Mouse (Mus musculus): ENCODE measurements around the gene Slc25a34. TPM values are rescaled to one million over a fixed set of nuclear protein-coding genes. Genes with fewer than 3 reads are reported as not detected.

Gene Slc25a34
- 1 to 10 TPM; 3.2 TPM for total RNA-seq (2021)
- long read RNA-seq, experiment 1, partial matches to known transcripts: 0 of 2 reads
- long read RNA-seq, experiment 1, other reads (novel, unspliced or antisense): 0 of 2 reads
- long read RNA-seq, experiment 2: 0 reads

DNA sequence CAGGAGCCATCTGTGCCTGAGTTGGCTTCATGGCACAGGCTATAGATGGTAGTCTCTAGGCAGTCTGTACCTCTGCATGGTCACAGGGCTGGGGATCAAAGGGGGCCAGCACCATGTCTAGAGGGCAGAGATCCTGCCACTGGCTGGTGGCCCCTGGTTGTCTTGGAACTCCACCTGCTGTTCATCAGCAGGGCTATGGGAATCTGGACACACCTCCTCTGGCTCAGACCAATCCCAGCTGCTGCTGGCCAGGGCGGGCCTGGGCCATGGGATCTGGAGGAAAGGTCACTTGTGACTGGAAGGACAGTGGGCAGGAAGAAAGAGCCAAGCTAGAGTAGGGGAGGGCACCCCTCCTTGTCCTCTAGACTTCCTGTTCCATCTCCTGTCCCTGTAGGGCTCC lies at the start of gene Slc25a34:
Slc25a34 (minus strand) TSS at position 156 of the 400 bp plus-strand sequence.
- TF ChIP-seq CTCF (IDR thresholded peaks at IDR 0.05): no peak
- intact Hi-C loops (cut with DNase I): no loop called here
- no peak within 1 kb of the TSS for H3K4me3 ChIP-seq
- no peak for DNase-seq (ENCODE audit: extremely low spot score in 1 of 2, low spot score in 2 of 2)
- H3K27ac ChIP-seq: no peak within 1 kb of the TSS

DNA sequence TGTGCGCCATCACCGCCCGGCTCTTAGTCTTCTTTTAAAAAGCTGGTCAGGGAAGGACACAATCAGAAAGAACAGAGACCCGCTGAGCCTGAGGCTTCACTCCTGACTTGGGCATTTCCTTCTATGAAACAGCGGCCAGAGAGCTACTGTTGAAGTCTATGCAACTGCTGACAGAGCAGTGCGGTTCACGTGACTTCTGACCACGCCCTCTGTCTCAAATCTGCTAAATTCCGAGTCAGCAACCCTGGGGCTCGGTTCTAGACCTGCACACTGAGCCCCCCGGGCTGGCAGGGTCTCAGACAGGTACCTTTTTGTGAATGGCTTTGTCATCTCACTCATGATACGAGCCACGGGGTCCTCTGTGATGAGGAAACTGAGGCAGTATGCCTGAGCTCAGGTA lies 48.7 kb upstream of the Slc25a34 start:
- no peak overlapping the region for H3K27ac ChIP-seq
- intact Hi-C loops (cut with DNase I): no loop called here
- TF ChIP-seq CTCF (IDR thresholded peaks at IDR 0.05): no peak
- no peak for DNase-seq (ENCODE audit: extremely low spot score in 1 of 2, low spot score in 2 of 2)
- H3K4me3 ChIP-seq: no peak overlapping the region

GRCm38 (mm10) chr4:141671389-141671788 lies 47.8 kb upstream of the Slc25a34 start:
- DNase-seq (ENCODE audit: extremely low spot score in 1 of 2, low spot score in 2 of 2): no peak
- intact Hi-C loops (cut with DNase I): no loop called here

DNA sequence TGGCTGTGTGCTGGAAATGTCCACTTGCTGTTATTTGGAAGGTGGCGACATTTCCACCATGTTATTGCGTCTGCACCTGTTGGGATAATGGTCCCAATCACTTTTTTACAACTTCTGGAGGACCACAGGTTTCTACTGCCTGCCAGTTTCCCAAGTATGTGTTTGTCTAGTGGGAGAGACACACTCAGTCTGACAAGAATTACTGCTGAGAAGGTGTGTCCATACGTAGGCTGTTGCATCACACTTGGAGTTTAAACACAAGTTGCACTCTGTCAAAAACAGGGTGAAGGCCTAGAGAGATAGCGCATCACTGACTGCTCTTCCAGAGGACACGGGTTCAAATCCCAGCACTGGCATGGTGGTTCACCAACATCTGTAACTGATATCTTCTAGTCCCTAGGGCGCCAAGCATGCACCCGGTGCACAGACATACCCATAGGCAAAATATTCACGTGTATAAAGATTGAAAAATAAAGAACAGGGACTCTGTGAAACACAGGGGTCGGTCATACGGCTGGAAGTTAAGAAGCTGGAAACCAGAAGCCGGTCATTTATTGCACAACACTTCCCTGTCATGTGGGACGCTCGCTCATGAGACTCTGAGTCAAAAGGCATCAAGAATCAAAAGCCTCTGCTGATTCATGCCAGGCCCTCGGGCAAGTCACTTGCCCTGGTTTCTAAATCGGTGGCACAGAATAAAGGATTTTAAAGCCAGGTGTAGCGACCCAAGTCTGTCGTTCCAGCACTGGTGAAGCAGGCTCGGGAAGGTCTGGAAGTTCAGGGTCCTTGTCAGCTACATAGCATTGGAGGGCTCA lies 46.5 kb upstream of the Slc25a34 start:
- intact Hi-C loops (cut with DNase I): no loop called here
- Histone ChIP-seq H3K4me3 (no peak overlapping the region), H3K27ac (no peak overlapping the region)
- no peak for DNase-seq (ENCODE audit: extremely low spot score in 1 of 2, low spot score in 2 of 2)
- TF ChIP-seq CTCF (IDR thresholded peaks at IDR 0.05): no peak

More at GRCm38 (mm10) chr4:141671389-141671788, 47.8 kb upstream of the Slc25a34 start:
- H3K4me3 ChIP-seq: no peak overlapping the region
- no peak overlapping the region for H3K27ac ChIP-seq
- TF ChIP-seq CTCF (IDR thresholded peaks at IDR 0.05): no peak

DNA sequence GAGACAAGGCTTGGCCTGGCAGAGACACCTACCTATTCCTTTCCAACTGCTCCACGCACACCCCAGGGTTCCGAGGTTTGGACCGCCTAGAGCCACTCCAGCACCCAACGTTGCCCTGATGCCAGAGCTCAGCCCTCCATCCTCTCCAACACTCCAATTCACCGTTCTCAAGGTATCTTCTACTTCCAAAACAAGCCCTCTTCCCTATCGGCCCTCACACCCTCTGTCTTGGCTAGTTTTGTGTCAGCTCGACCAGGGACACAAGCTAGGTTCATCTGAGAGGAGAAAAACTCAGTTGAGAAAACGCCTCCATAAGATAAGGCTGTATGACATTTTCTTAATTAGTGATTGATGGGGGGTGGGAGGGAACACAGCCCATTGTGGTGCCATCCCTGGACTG lies 41.2 kb upstream of the Slc25a34 start, which contains the start of gene Plekhm2:
Plekhm2 (minus strand) TSS at position 101 of the 400 bp plus-strand sequence.
- Histone ChIP-seq H3K27ac (peak within 1 kb of the TSS; percentile 94), H3K4me3 (peak within 1 kb of the TSS; percentile 76)
- no peak for TF ChIP-seq CTCF (IDR thresholded peaks at IDR 0.05)
- DNase-seq (ENCODE audit: extremely low spot score in 1 of 2, low spot score in 2 of 2): no peak
- intact Hi-C loops (cut with DNase I): loop anchor here (1.0 kb wide), 1 partner anchor 58 kb away; no protein-coding TSS in a partner anchor

GRCm38 (mm10) chr4:141664011-141664745 lies 40.6 kb upstream of the Slc25a34 start:
- TF ChIP-seq CTCF (IDR thresholded peaks at IDR 0.05): no peak

GRCm38 (mm10) chr4:141663122-141663931 lies 39.7 kb upstream of the Slc25a34 start:
- intact Hi-C loops (cut with DNase I): no loop called here
- no peak for TF ChIP-seq CTCF (IDR thresholded peaks at IDR 0.05)

More at GRCm38 (mm10) chr4:141664011-141664745, 40.6 kb upstream of the Slc25a34 start:
- intact Hi-C loops (cut with DNase I): loop anchor here (1.0 kb wide), 1 partner anchor 58 kb away; no protein-coding TSS in a partner anchor
- Histone ChIP-seq H3K4me3 (peak overlapping the region; percentile 76), H3K27ac (peak overlapping the region; percentile 94)
- DNase-seq (ENCODE audit: extremely low spot score in 1 of 2, low spot score in 2 of 2): peak; percentile 76 to 80

GRCm38 (mm10) chr4:141660884-141661283 lies 37.3 kb upstream of the Slc25a34 start:
- intact Hi-C loops (cut with DNase I): no loop called here
- no peak overlapping the region for H3K27ac ChIP-seq
- DNase-seq (ENCODE audit: extremely low spot score in 1 of 2, low spot score in 2 of 2): no peak
- H3K4me3 ChIP-seq: no peak overlapping the region
- TF ChIP-seq CTCF (IDR thresholded peaks at IDR 0.05): no peak

More at GRCm38 (mm10) chr4:141663122-141663931, 39.7 kb upstream of the Slc25a34 start:
- H3K4me3 ChIP-seq: peak overlapping the region; percentile 76
- DNase-seq (ENCODE audit: extremely low spot score in 1 of 2, low spot score in 2 of 2): no peak
- H3K27ac ChIP-seq: peak overlapping the region; percentile 89

DNA sequence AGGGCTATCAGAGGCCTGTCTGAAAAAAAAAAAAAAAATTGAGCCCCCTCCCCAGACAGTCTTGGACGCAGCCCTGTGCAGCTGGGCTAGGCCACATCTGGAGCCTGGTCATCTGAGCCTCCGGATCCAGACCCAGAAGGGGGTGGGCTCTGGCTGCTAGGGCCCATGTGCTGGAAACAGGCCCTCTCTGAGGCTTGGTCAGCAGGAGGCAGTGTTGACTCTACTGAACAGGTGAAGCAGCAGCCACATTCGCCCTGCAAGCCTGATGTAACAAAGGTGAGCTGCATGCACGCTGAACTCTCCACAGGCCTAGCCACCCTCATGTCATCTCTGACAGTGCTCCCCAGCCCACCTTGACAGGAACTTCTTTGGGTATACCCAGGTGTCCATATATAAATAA lies 36.1 kb upstream of the Slc25a34 start:
- TF ChIP-seq CTCF (IDR thresholded peaks at IDR 0.05): peak; percentile 1; the same call in 1 of the 2 replicates
- Histone ChIP-seq H3K4me3 (no peak overlapping the region), H3K27ac (no peak overlapping the region)
- no peak for DNase-seq (ENCODE audit: extremely low spot score in 1 of 2, low spot score in 2 of 2)
- intact Hi-C loops (cut with DNase I): no loop called here

- no peak for DNase-seq (ENCODE audit: extremely low spot score in 1 of 2, low spot score in 2 of 2)
- intact Hi-C loops (cut with DNase I): no loop called here
- TF ChIP-seq CTCF (IDR thresholded peaks at IDR 0.05): no peak
- H3K4me3 ChIP-seq: no peak overlapping the region
- H3K27ac ChIP-seq: no peak overlapping the region
These were observed 35.3 kb upstream of the Slc25a34 start for GRCm38 (mm10) chr4:141658846-141659484.

- no peak for TF ChIP-seq CTCF (IDR thresholded peaks at IDR 0.05)
- no peak for DNase-seq (ENCODE audit: extremely low spot score in 1 of 2, low spot score in 2 of 2)
- intact Hi-C loops (cut with DNase I): no loop called here
- Histone ChIP-seq H3K27ac (no peak overlapping the region), H3K4me3 (no peak overlapping the region)
These were observed 33.3 kb upstream of the Slc25a34 start for GRCm38 (mm10) chr4:141656932-141657331.
